ENCODE assay signal across 10 mouse cellular contexts in the genomic region with DNA sequence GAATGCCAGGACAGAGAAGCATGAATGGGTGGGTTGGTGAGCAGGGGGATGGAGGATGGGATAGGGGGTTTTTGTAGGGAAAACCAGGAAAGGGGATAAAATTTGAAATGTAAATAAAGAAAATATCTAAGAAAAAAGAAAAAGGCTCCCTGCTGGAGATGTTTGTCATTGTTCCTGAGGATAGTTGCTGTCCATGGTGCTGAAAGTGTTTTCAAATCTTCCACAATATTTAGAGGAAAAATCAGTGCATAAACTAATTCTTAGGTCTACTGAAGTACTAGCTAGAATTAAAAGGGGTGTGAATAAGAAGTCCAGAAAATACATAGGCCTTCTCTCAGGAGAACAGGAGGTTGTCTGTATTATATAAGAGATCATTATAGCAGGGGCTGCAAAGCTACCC. TPM values are rescaled to one million over a fixed set of nuclear protein-coding genes. Genes with fewer than 3 reads are reported as not detected.
DNase-seq lines count a peak whose midpoint lies in the region; ATAC-seq and TF ChIP-seq lines count a peak whose summit lies in the region.
"Had no signal": no experiment of that assay in that cellular context is flagged by ENCODE, and none has a peak within 500 bp of the region (broad histone marks: within the 10 kb centered on the region; RNA-seq: fewer than 3 reads in every experiment).

No protein-coding gene starts in this region.

- no peak overlapping the region for H3K9ac ChIP-seq in kidney, embryonic 14.5 days (ENCODE audit: low read depth, low read length)
- H3K9ac ChIP-seq in ES-E14 (ENCODE audit: insufficient read depth, low read depth, low read length, poor library complexity, severe bottlenecking): no peak overlapping the region

- no peaks in the 10 kb centered on the region for H3K9me3 ChIP-seq in kidney, embryonic 14.5 days (ENCODE audit: control insufficient read depth, low read length)
- no peaks in the 10 kb centered on the region for H3K9me3 ChIP-seq in ES-E14 (ENCODE audit: control insufficient read depth, insufficient read depth, low read depth, low read length)

- H3K27me3 ChIP-seq in kidney, embryonic 14.5 days (ENCODE audit: control insufficient read depth, insufficient read depth, low read length): no peaks in the 10 kb centered on the region

- no peaks in the 10 kb centered on the region for H3K4me1 ChIP-seq in kidney, embryonic 14.5 days (ENCODE audit: control insufficient read depth, insufficient read depth, low read length)
- no peaks in the 10 kb centered on the region for H3K4me1 ChIP-seq in ES-E14 (ENCODE audit: control insufficient read depth in 2 of 2, insufficient read depth in 2 of 2, low read length in 2 of 2, poor library complexity in 1 of 2)

- no peak overlapping the region for H3K4me3 ChIP-seq in kidney, embryonic 14.5 days (ENCODE audit: low read length)
- H3K4me3 ChIP-seq in ES-E14 (ENCODE audit: insufficient read depth in 1 of 2, low read depth in 1 of 2, low read length in 2 of 2, poor library complexity in 1 of 2, severe bottlenecking in 1 of 2): no peak overlapping the region

- H3K27ac ChIP-seq in kidney, embryonic 14.5 days (ENCODE audit: low read depth, low read length): no peak overlapping the region
- H3K27ac ChIP-seq in ES-E14 (ENCODE audit: insufficient read depth, low read depth, low read length, poor library complexity, severe bottlenecking): no peak overlapping the region

- peak; percentile 4 for DNase-seq in kidney, postnatal 14 days
- peak; percentile 20 for DNase-seq in A20 (ENCODE audit: low read depth, low spot score)
- peak; percentile 39 for DNase-seq in ES-E14 (ENCODE audit: low read depth, low spot score)
- DNase-seq in embryo, embryonic 11 days: peak; percentile 71
- DNase-seq in right cerebral cortex, postnatal 10 days (ENCODE audit: low spot score in 2 of 2): no peak
- DNase-seq: cerebellum, adult 18-20 months; gastrocnemius, postnatal 14 days; liver had no signal

- no peak overlapping the region for H3K4me2 ChIP-seq in kidney, embryonic 14.5 days (replicated peaks; ENCODE audit: low read depth, low read length)

- in situ Hi-C loops in ES-E14 (cut with MboI; ENCODE audit: low sequenced_read_pairs in 2 of 2, unreplicated experiment in 2 of 2): no loop called here

- no peaks in the 10 kb centered on the region for H3K36me3 ChIP-seq in kidney, embryonic 14.5 days (ENCODE audit: control insufficient read depth, insufficient read depth, low read length)
- H3K36me3 ChIP-seq in ES-E14 (ENCODE audit: control insufficient read depth, insufficient read depth, low read length, poor library complexity, severe bottlenecking): no peaks in the 10 kb centered on the region

- ATAC-seq in kidney, embryonic 14.5 days (ENCODE audit: low FRiP score, low TSS enrichment): no peak
- ATAC-seq in cerebellum, adult (ENCODE audit: insufficient number of reproducible peaks, low FRiP score, low TSS enrichment): no peak

TF ChIP-seq in ES-E14, 5 proteins besides CTCF, POLR2A, EP300 and RAD21:
- TF ChIP-seq ZNF384 (IDR thresholded peaks at IDR 0.05; ENCODE audit: low read depth, low read length): no peak

RNA-seq across cellular contexts. Expression of gene Map9, which starts 54.6 kb away (rescaled TPM):
- polyA plus RNA-seq in kidney, embryonic 14.5 days (2014; fragmentation: Nextera tagmentation; extraction: Ambion mirVana): 6.5 and 7.8 TPM in 2 replicates
- total RNA-seq in ES-E14 (2012; rRNA removed): 4.3 and 5.7 TPM in 2 replicates

Comparison
In these comparisons a context has a peak if more than half of its experiments do, and no peak if none do; other contexts are left out.
1. DNase-seq: peak in kidney, postnatal 14 days (single experiment), A20 (single experiment), ES-E14 (single experiment) and embryo, embryonic 11 days (single experiment); none in right cerebral cortex, postnatal 10 days (0 of 2).